Mouse (Mus musculus): ENCODE results near the gene Rbm34. TPM values are rescaled to one million over a fixed set of nuclear protein-coding genes. Genes with fewer than 3 reads are reported as not detected.

Gene Rbm34
- polyA plus RNA-seq, 1 experiment from 2014 or later = 22.7 TPM

- Histone ChIP-seq H3K9me3 (no peaks in the 10 kb centered on the region), H3K36me3 (no peaks in the 10 kb centered on the region), H3K27me3 (no peaks in the 10 kb centered on the region), H3K4me1 (no peaks in the 10 kb centered on the region), H3K27ac (no peak overlapping the region), H3K4me2 (no peak overlapping the region), H3K9ac (no peak overlapping the region), H3K4me3 (no peak overlapping the region)
- 60% methylated on average over 1 of the region's 1 CpGs for WGBS
- ATAC-seq (ENCODE audit: borderline replicate concordance, extremely low read depth, low FRiP score, low TSS enrichment) = no peak
These were observed 69.3 kb downstream of the Rbm34 start for GRCm38 (mm10) chr8:126901612-126902011.

GRCm38 (mm10) chr8:126901049-126901448 is 69.8 kb downstream of the Rbm34 start:
- 54% methylated on average over 2 of the region's 2 CpGs for WGBS
- Histone ChIP-seq H3K9ac (no peak overlapping the region), H3K4me3 (no peak overlapping the region), H3K27me3 (no peaks in the 10 kb centered on the region), H3K4me1 (no peaks in the 10 kb centered on the region), H3K27ac (no peak overlapping the region), H3K9me3 (no peaks in the 10 kb centered on the region), H3K4me2 (no peak overlapping the region), H3K36me3 (no peaks in the 10 kb centered on the region)
- ATAC-seq (ENCODE audit: borderline replicate concordance, extremely low read depth, low FRiP score, low TSS enrichment) = no peak

Other genes starting within 250 kb of the Rbm34 start
- 208 TPM in 2 replicates for gene Tomm20, start 25.2 kb downstream of the Rbm34 start, polyA plus RNA-seq (2015; fragmentation: Nextera tagmentation; extraction: Ambion mirVana)
- gene Pard3, start 92.8 kb upstream of the Rbm34 start, polyA plus RNA-seq (2015; fragmentation: Nextera tagmentation; extraction: Ambion mirVana) = 21.9 and 23.9 TPM in 2 replicates

Data from lung, embryonic 15.5 days (tissue).